Mouse (Mus musculus) liver, embryonic 12.5 days (tissue): ENCODE results near the gene Ptprn. TPM values are rescaled to one million over a fixed set of nuclear protein-coding genes. Genes with fewer than 3 reads are reported as not detected.

Source experiments
- ATAC-seq: fragments of 200-750 bp; cut with Nextera tagmentation; 2 replicates; pipeline ENCODE4 v1.8.0; 2017; ENCODE audit warnings: moderate number of reproducible peaks, mild to moderate bottlenecking, moderate library complexity
- H3K27ac ChIP-seq: fragments of 300-500 bp; sonication (generic); 2 replicates; pipeline ENCODE4 v1.5.1; 2016; ENCODE audit warnings: mild to moderate bottlenecking
- H3K27me3 ChIP-seq: fragments of 300-500 bp; sonication (generic); replicated peaks from 2 replicates; pipeline ENCODE4 v1.6.1; 2016; ENCODE audit warnings: mild to moderate bottlenecking, moderate library complexity
- H3K36me3 ChIP-seq: fragments of 300-500 bp; sonication (generic); 2 replicates; pipeline ENCODE4 v1.6.1; 2016; ENCODE audit warnings: mild to moderate bottlenecking, moderate library complexity
- H3K4me1 ChIP-seq: fragments of 300-500 bp; sonication (generic); 2 replicates; pipeline ENCODE4 v1.6.1; 2016
- H3K4me2 ChIP-seq: fragments of 300-500 bp; sonication (generic); 2 replicates; pipeline ENCODE4 v1.6.1; 2016; ENCODE audit warnings: mild to moderate bottlenecking, moderate library complexity
- H3K4me3 ChIP-seq: fragments of 300-500 bp; sonication (generic); 2 replicates; pipeline ENCODE4 v1.5.1; 2016; ENCODE audit warnings: mild to moderate bottlenecking, moderate library complexity
- H3K9ac ChIP-seq: fragments of 300-500 bp; sonication (generic); 2 replicates; pipeline ENCODE4 v1.6.1; 2016; ENCODE audit warnings: mild to moderate bottlenecking, moderate library complexity
- H3K9me3 ChIP-seq: fragments of 300-500 bp; sonication (generic); replicated peaks from 2 replicates; pipeline ENCODE4 v1.6.1; 2016; ENCODE audit warnings: mild to moderate bottlenecking, moderate library complexity
- WGBS: fragments of 180-500 bp; shearing (Covaris S2); methylation state at CpG from one replicate; pipeline ENCODE4 v1.1.7; 2016; ENCODE audit not compliant: insufficient replicate concordance; 5-methylcytosine and 5-hydroxymethylcytosine counted together
- polyA plus RNA-seq: library from polyadenylated mRNA; unstranded; fragments of >200 nt; fragmentation: Nextera tagmentation; extraction: Ambion mirVana; gene quantifications from 2 replicates; pipeline ENCODE4 v1.2.1, GENCODE M21; 2016

Gene Ptprn
- polyA plus RNA-seq, 1 experiment from 2014 or later = 0.82 TPM

GRCm38 (mm10) chr1:75278228-75278627 lies 13.9 kb upstream of the Ptprn start, which contains the start of gene Resp18:
Resp18 (minus strand) TSS chr1:75278415.
- 6% methylated on average over 13 of the region's 13 CpGs for WGBS
- ATAC-seq = no peak
- Histone ChIP-seq H3K9ac (no peak within 1 kb of the TSS), H3K4me3 (no peak within 1 kb of the TSS), H3K4me1 (no peaks in the 10 kb centered on the region), H3K4me2 (no peak within 1 kb of the TSS), H3K27ac (no peak within 1 kb of the TSS), H3K36me3 (no peaks in the 10 kb centered on the region), H3K27me3 (peaks cover 20% of the 10 kb centered on the region), H3K9me3 (0 out of 2 replicates have a peak, but pooled peaks cover 3% of the 10 kb centered on the region)

GRCm38 (mm10) chr1:75277195-75278188 lies 13.2 kb upstream of the Ptprn start:
- WGBS = 11% methylated on average over 23 of the region's 23 CpGs
- no peak overlapping the region for H3K4me3 ChIP-seq
- no peaks in the 10 kb centered on the region for H3K4me1 ChIP-seq
- no peak for ATAC-seq
- no peak overlapping the region for H3K4me2 ChIP-seq
- H3K27me3 ChIP-seq = peaks cover 20% of the 10 kb centered on the region
- H3K9me3 ChIP-seq = 0 out of 2 replicates have a peak, but pooled peaks cover 3% of the 10 kb centered on the region
- H3K9ac ChIP-seq = no peak overlapping the region
- no peaks in the 10 kb centered on the region for H3K36me3 ChIP-seq
- no peak overlapping the region for H3K27ac ChIP-seq

GRCm38 (mm10) chr1:75262969-75263951 lies 1.0 kb downstream of the Ptprn start:
- no peak overlapping the region for H3K9ac ChIP-seq
- H3K9me3 ChIP-seq = no peaks in the 10 kb centered on the region
- H3K36me3 ChIP-seq = no peaks in the 10 kb centered on the region
- peak overlapping the region; percentile 33 for H3K4me2 ChIP-seq
- peak overlapping the region; percentile 13; the same call in 1 of the 2 replicates for H3K4me3 ChIP-seq
- H3K27me3 ChIP-seq = peaks cover 67% of the 10 kb centered on the region
- WGBS = 2% methylated on average over 40 of the region's 40 CpGs
- ATAC-seq = no peak
- no peak overlapping the region for H3K27ac ChIP-seq
- 0 out of 2 replicates have a peak, but pooled peaks cover 3% of the 10 kb centered on the region for H3K4me1 ChIP-seq

GRCm38 (mm10) chr1:75261278-75261677 lies 3.0 kb downstream of the Ptprn start:
- Histone ChIP-seq H3K27ac (no peak overlapping the region), H3K4me3 (no peak overlapping the region), H3K9me3 (no peaks in the 10 kb centered on the region), H3K27me3 (peaks cover 64% of the 10 kb centered on the region), H3K4me1 (0 out of 2 replicates have a peak, but pooled peaks cover 3% of the 10 kb centered on the region), H3K36me3 (no peaks in the 10 kb centered on the region), H3K9ac (no peak overlapping the region), H3K4me2 (no peak overlapping the region)
- ATAC-seq = no peak

- H3K27ac ChIP-seq = no peak overlapping the region
- no peaks in the 10 kb centered on the region for H3K9me3 ChIP-seq
- no peaks in the 10 kb centered on the region for H3K36me3 ChIP-seq
- no peak overlapping the region for H3K4me3 ChIP-seq
- H3K27me3 ChIP-seq = peaks cover 26% of the 10 kb centered on the region
- ATAC-seq = no peak
- H3K4me1 ChIP-seq = peaks cover 19% of the 10 kb centered on the region
- no peak overlapping the region for H3K9ac ChIP-seq
- H3K4me2 ChIP-seq = no peak overlapping the region
- WGBS = 47% methylated on average over 10 of the region's 10 CpGs
Measured at GRCm38 (mm10) chr1:75255516-75256046, 8.7 kb downstream of the Ptprn start.

GRCm38 (mm10) chr1:75254625-75255013 lies 9.7 kb downstream of the Ptprn start:
- H3K27ac ChIP-seq = no peak overlapping the region
- peaks cover 23% of the 10 kb centered on the region for H3K27me3 ChIP-seq
- peaks cover 29% of the 10 kb centered on the region for H3K4me1 ChIP-seq
- H3K4me3 ChIP-seq = no peak overlapping the region
- WGBS = 67% methylated on average over 8 of the region's 8 CpGs
- H3K4me2 ChIP-seq = no peak overlapping the region
- no peaks in the 10 kb centered on the region for H3K36me3 ChIP-seq
- H3K9ac ChIP-seq = no peak overlapping the region
- no peaks in the 10 kb centered on the region for H3K9me3 ChIP-seq
- ATAC-seq = no peak

- peaks cover 23% of the 10 kb centered on the region for H3K27me3 ChIP-seq
- H3K4me3 ChIP-seq = no peak overlapping the region
- H3K36me3 ChIP-seq = no peaks in the 10 kb centered on the region
- H3K4me2 ChIP-seq = no peak overlapping the region
- H3K27ac ChIP-seq = no peak overlapping the region
- peaks cover 33% of the 10 kb centered on the region for H3K4me1 ChIP-seq
- 56% methylated on average over 16 of the region's 16 CpGs for WGBS
- no peak for ATAC-seq
- no peak overlapping the region for H3K9ac ChIP-seq
- no peaks in the 10 kb centered on the region for H3K9me3 ChIP-seq
Measured at GRCm38 (mm10) chr1:75253849-75254624, 10.3 kb downstream of the Ptprn start.

- Histone ChIP-seq H3K36me3 (no peaks in the 10 kb centered on the region), H3K4me3 (no peak overlapping the region), H3K4me1 (peaks cover 39% of the 10 kb centered on the region), H3K27me3 (peaks cover 23% of the 10 kb centered on the region), H3K9me3 (no peaks in the 10 kb centered on the region), H3K4me2 (no peak overlapping the region), H3K9ac (no peak overlapping the region), H3K27ac (no peak overlapping the region)
- 66% methylated on average over 16 of the region's 16 CpGs for WGBS
- no peak for ATAC-seq
Measured at GRCm38 (mm10) chr1:75253029-75253428, 11.3 kb downstream of the Ptprn start.

GRCm38 (mm10) chr1:75252308-75252707 lies 12.0 kb downstream of the Ptprn start:
- 62% methylated on average over 13 of the region's 13 CpGs for WGBS
- H3K27ac ChIP-seq = no peak overlapping the region
- ATAC-seq = no peak
- peaks cover 44% of the 10 kb centered on the region for H3K4me1 ChIP-seq
- no peak overlapping the region for H3K4me3 ChIP-seq
- H3K36me3 ChIP-seq = no peaks in the 10 kb centered on the region
- H3K9me3 ChIP-seq = no peaks in the 10 kb centered on the region
- no peak overlapping the region for H3K9ac ChIP-seq
- no peak overlapping the region for H3K4me2 ChIP-seq
- H3K27me3 ChIP-seq = peaks cover 21% of the 10 kb centered on the region

- Histone ChIP-seq H3K9ac (peak overlapping the region; percentile 56), H3K4me1 (peaks cover 44% of the 10 kb centered on the region), H3K27ac (peak overlapping the region; percentile 50; the same call in 1 of the 2 replicates), H3K36me3 (no peaks in the 10 kb centered on the region), H3K4me2 (peak overlapping the region; percentile 64), H3K4me3 (peak overlapping the region; percentile 26), H3K27me3 (peaks cover 15% of the 10 kb centered on the region), H3K9me3 (no peaks in the 10 kb centered on the region)
- 9% methylated on average over 21 of the region's 22 CpGs for WGBS
- peak; percentile 61 for ATAC-seq
Measured at GRCm38 (mm10) chr1:75251112-75251970, 13.0 kb downstream of the Ptprn start.
